Mouse (Mus musculus): ENCODE data around the gene C1qc. TPM values are rescaled to one million over a fixed set of nuclear protein-coding genes. Genes with fewer than 3 reads are reported as not detected.

The C1qc gene
- total RNA-seq, 2 experiments from 2014 or later: 27.1 to 32.5 TPM

DNA sequence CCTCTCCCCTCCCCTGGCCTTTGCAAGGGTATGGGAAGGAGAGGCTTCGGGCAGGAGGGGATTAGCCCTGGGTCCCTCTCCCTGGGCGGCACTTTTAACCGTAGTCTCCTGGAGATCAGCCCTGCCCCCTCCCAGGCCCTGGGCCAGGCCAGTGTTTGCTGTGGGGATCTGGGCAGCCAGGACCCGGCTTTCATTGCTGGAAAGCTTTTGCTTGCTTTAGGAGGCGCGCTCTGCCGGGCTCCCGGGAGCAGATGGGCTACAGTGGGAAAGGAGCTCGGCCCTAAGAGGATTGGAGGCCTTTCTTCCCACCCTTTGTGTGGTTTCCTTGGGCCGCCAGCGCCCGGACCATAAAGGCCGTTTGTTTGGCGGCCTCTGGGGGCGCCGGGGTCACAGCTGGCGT lies 31.1 kb downstream of the C1qc start:
- ATAC-seq (replicated peaks; ENCODE audit: low FRiP score, poor library complexity, severe bottlenecking): no peak

- ATAC-seq (replicated peaks; ENCODE audit: low FRiP score, poor library complexity, severe bottlenecking): 0 out of 2 replicates have a peak, but pooled peaks have one; percentile 34
Observed at GRCm38 (mm10) chr4:136860022-136860421, 32.8 kb downstream of the C1qc start.

- no peak for ATAC-seq (replicated peaks; ENCODE audit: low FRiP score, poor library complexity, severe bottlenecking)
Observed at GRCm38 (mm10) chr4:136855081-136855480, 37.8 kb downstream of the C1qc start.

DNA sequence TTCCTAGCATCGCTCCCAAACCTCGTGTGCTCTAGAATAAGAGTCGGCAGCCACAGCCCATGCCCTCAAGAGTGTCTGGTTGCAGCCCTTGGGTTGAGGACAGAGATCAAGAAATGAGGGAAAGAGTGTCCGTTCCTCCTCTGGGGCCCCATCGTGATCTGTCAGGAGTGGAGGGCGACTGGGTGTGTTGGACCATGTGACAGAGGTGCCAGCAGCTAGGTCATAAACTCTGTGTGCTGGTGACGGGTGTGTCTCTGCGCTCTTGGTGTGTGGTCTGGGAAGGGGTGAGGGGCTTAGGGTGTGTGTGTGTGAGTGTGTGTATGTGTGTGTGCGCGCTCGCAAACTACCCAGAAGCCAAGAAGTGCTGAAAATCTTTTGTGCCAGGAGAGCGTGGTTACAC lies 39.9 kb downstream of the C1qc start:
- no peak for ATAC-seq (replicated peaks; ENCODE audit: low FRiP score, poor library complexity, severe bottlenecking)

DNA sequence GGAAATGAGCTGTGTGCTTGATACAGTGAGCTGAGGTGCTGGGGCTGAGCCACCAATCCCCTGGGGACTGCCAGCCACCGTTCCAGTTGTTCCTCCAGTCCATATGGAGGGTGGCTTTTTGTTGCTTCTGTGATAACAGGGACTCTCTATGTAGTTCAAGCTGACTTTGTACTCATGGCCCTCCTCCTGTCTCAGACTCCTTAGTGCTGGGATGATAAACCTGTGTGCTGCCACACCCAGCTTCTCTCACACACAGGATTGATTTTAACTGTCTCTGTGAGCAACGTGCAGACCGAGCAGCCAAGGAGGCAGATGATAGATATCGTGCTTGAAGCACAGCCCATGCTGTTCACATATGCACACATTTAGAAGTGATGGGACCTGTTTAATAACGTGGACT lies 40.7 kb downstream of the C1qc start:
- no peak for ATAC-seq (replicated peaks; ENCODE audit: low FRiP score, poor library complexity, severe bottlenecking)

DNA sequence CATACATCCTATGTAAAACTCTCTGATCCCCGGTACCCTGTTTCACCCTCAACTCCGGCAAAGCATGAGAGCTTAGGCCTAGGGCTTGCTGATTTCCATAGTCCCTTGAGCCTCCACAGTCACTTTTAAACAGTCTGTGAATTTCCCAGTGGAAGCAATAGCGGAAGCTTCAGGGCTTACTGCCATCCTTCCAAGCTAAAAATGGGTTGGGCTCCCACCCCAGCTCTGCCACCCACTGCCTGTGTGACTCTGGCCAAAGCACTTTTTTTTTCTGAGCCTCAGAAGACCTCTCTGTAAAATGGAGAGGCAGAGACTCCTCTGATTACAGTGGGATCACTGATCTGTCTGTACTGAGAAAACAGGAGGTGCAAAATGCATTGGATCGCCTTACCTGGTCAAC lies 44.3 kb downstream of the C1qc start:
- ATAC-seq (replicated peaks; ENCODE audit: low FRiP score, poor library complexity, severe bottlenecking): no peak

DNA sequence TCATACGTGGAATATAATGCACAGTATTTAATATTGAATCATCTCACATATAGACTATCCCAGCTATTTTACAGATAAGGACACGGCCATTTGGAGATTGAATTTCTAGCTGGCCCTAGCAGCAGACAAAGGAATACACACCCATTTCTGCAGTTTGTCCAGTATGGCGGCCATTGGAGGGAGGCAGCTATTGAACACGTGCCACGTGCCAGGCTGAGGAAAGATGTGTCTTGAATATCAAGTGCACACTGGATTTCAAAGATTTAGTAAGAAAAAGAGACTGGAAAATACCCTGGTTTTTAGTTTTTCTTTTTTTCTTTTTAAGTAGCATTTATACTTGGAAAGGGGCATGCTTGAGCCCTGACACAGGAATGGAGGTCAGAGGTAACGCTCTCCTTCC lies 45.7 kb downstream of the C1qc start:
- ATAC-seq (replicated peaks; ENCODE audit: low FRiP score, poor library complexity, severe bottlenecking): no peak

- ATAC-seq (replicated peaks; ENCODE audit: low FRiP score, poor library complexity, severe bottlenecking): no peak
Observed at GRCm38 (mm10) chr4:136842802-136843201, 50.1 kb downstream of the C1qc start.

DNA sequence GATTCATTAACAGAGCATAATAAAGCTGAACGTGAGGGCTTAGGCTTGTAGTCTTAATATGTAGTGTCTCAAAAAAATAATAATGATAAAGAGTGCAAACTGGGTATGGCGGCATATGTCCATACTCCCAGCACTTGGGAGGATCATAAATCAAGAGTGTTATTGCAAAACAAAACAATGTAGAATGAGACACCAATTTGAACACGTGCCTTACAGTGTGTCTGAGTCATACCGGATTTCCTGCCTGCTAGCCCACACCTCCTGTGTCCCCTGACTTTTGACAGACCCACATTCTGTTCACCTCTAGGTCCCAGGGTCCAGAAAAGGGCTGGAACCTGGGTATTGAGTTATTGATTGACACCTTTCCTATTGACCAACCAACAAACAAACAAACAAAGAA lies 50.8 kb downstream of the C1qc start:
- no peak for ATAC-seq (replicated peaks; ENCODE audit: low FRiP score, poor library complexity, severe bottlenecking)

DNA sequence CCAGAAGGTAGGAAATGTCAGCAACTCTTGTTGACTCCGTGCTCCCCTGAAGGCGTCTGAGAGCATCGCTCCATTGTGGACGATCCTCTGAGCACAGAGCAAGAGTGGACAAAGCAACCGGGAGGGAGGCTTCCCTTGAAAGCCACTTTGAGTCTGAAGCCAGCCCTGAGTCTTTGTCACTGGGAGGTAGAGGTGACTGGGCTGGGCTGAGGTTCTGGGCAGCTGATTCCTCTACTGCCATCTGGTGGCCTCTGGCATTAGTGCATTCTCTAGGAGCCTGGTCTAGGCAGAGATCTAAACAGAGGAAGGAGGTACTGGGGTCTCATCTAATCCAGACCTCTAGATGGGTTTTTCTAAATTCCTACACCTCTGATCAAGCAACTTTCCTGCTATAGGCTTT lies 51.8 kb downstream of the C1qc start:
- peak; percentile 73 for ATAC-seq (replicated peaks; ENCODE audit: low FRiP score, poor library complexity, severe bottlenecking)

Other genes with a start within 250 kb of the C1qc start
- gene Ephb2, start 57.1 kb downstream of the C1qc start, total RNA-seq (2015; ENCODE audit: low replicate concordance): not detected in 2 replicates
- 0.09 and 1.4 TPM in 2 replicates for gene Ephb2, start 57.1 kb downstream of the C1qc start, total RNA-seq (2017; ENCODE audit: low replicate concordance)
- 65.4 and 84.5 TPM in 2 replicates for gene C1qb, start 6.9 kb downstream of the C1qc start, total RNA-seq (2015; ENCODE audit: low replicate concordance)
- 20.3 and 29.7 TPM in 2 replicates for gene C1qb, start 6.9 kb downstream of the C1qc start, total RNA-seq (2017; ENCODE audit: low replicate concordance)
- 30.1 and 40.9 TPM in 2 replicates for gene C1qa, start 5.7 kb upstream of the C1qc start, total RNA-seq (2015; ENCODE audit: low replicate concordance)
- 34.8 and 35.7 TPM in 2 replicates for gene C1qa, start 5.7 kb upstream of the C1qc start, total RNA-seq (2017; ENCODE audit: low replicate concordance)
- gene Epha8, start 63.8 kb upstream of the C1qc start, total RNA-seq (2015; ENCODE audit: low replicate concordance): not detected in 2 replicates
- not detected in 2 replicates for gene Epha8, start 63.8 kb upstream of the C1qc start, total RNA-seq (2017; ENCODE audit: low replicate concordance)
- gene Zbtb40, start 155.7 kb upstream of the C1qc start, total RNA-seq (2015; ENCODE audit: low replicate concordance): 0.42 and 0.58 TPM in 2 replicates
- 2.9 and 4.4 TPM in 2 replicates for gene Zbtb40, start 155.7 kb upstream of the C1qc start, total RNA-seq (2017; ENCODE audit: low replicate concordance)

Data from erythroblast, adult 5-6 weeks (primary cell).